Mouse (Mus musculus) hindbrain, embryonic 13.5 days (tissue): ENCODE measurements at regions not wholly inside any gene's neighbourhood (a gene's known extent, or its start where the extent isn't known, plus 50 kb on each side); places are given as distances from the start of the nearest gene placed in this dataset.

Experiments used
- ATAC-seq: fragments of 200-750 bp; cut with Nextera tagmentation; 2 replicates; pipeline ENCODE4 v1.8.0; 2017; ENCODE audit warnings: moderate TSS enrichment; ENCODE audit not compliant: low FRiP score
- H3K27ac ChIP-seq: fragments of 300-500 bp; sonication (generic); 2 replicates; pipeline ENCODE4 v1.5.1; 2015; ENCODE audit warnings: inconsistent platforms, mild to moderate bottlenecking, moderate library complexity
- H3K27me3 ChIP-seq: fragments of 300-500 bp; sonication (generic); 2 replicates; pipeline ENCODE4 v1.6.1; 2015; ENCODE audit warnings: mild to moderate bottlenecking, inconsistent platforms
- H3K36me3 ChIP-seq: fragments of 300-500 bp; sonication (generic); 2 replicates; pipeline ENCODE4 v1.6.1; 2015; ENCODE audit warnings: mild to moderate bottlenecking, inconsistent platforms
- H3K4me1 ChIP-seq: fragments of 300-500 bp; sonication (generic); replicated peaks from 2 replicates; pipeline ENCODE4 v1.6.1; 2015; ENCODE audit warnings: inconsistent platforms
- H3K4me2 ChIP-seq: fragments of 300-500 bp; sonication (generic); 2 replicates; pipeline ENCODE4 v1.6.1; 2015; ENCODE audit warnings: inconsistent platforms, mild to moderate bottlenecking, moderate library complexity
- H3K4me3 ChIP-seq: fragments of 300-500 bp; sonication (generic); 2 replicates; pipeline ENCODE4 v1.5.1; 2015; ENCODE audit warnings: mild to moderate bottlenecking, inconsistent platforms
- H3K9ac ChIP-seq: fragments of 300-500 bp; sonication (generic); 2 replicates; pipeline ENCODE4 v1.6.1; 2015; ENCODE audit warnings: mild to moderate bottlenecking, inconsistent platforms
- H3K9me3 ChIP-seq: fragments of 300-500 bp; sonication (generic); 2 replicates; pipeline ENCODE4 v1.6.1; 2016; ENCODE audit warnings: inconsistent platforms
- WGBS: fragments of 180-500 bp; shearing (Covaris S2); methylation state at CpG from one replicate; pipeline ENCODE4 v1.1.7; 2015; 5-methylcytosine and 5-hydroxymethylcytosine counted together

GRCm38 (mm10) chr15:5579559-5579958 lies 335.6 kb upstream of the Ptger4 start:
- 92% methylated on average over 2 of the region's 2 CpGs for WGBS
- H3K27ac ChIP-seq = no peak overlapping the region

GRCm38 (mm10) chr15:5580416-5580815 lies 336.4 kb upstream of the Ptger4 start:
- no peak overlapping the region for H3K4me2 ChIP-seq
- no peak for ATAC-seq
- no peaks in the 10 kb centered on the region for H3K36me3 ChIP-seq
- no peak overlapping the region for H3K4me3 ChIP-seq
- no peaks in the 10 kb centered on the region for H3K4me1 ChIP-seq
- no peaks in the 10 kb centered on the region for H3K9me3 ChIP-seq
- no peak overlapping the region for H3K27ac ChIP-seq
- no peak overlapping the region for H3K9ac ChIP-seq
- 92% methylated on average over 4 of the region's 4 CpGs for WGBS
- H3K27me3 ChIP-seq = no peaks in the 10 kb centered on the region

More at GRCm38 (mm10) chr15:5579559-5579958, 335.6 kb upstream of the Ptger4 start:
- no peaks in the 10 kb centered on the region for H3K27me3 ChIP-seq
- H3K4me3 ChIP-seq = no peak overlapping the region
- H3K9ac ChIP-seq = no peak overlapping the region
- H3K4me1 ChIP-seq = no peaks in the 10 kb centered on the region
- no peak overlapping the region for H3K4me2 ChIP-seq
- no peaks in the 10 kb centered on the region for H3K9me3 ChIP-seq
- ATAC-seq = no peak
- H3K36me3 ChIP-seq = no peaks in the 10 kb centered on the region

- H3K9me3 ChIP-seq = no peaks in the 10 kb centered on the region
- no peak overlapping the region for H3K4me2 ChIP-seq
- H3K4me3 ChIP-seq = no peak overlapping the region
- no peaks in the 10 kb centered on the region for H3K27me3 ChIP-seq
- H3K27ac ChIP-seq = no peak overlapping the region
- WGBS = 91% methylated on average over 2 of the region's 2 CpGs
- H3K9ac ChIP-seq = no peak overlapping the region
- no peak for ATAC-seq
- H3K36me3 ChIP-seq = no peaks in the 10 kb centered on the region
- H3K4me1 ChIP-seq = no peaks in the 10 kb centered on the region
Observed at GRCm38 (mm10) chr15:5584381-5584780, 340.4 kb upstream of the Ptger4 start.

- Histone ChIP-seq H3K4me1 (no peaks in the 10 kb centered on the region), H3K4me2 (no peak overlapping the region), H3K4me3 (no peak overlapping the region), H3K9me3 (no peaks in the 10 kb centered on the region), H3K36me3 (no peaks in the 10 kb centered on the region), H3K9ac (no peak overlapping the region), H3K27ac (no peak overlapping the region), H3K27me3 (no peaks in the 10 kb centered on the region)
- ATAC-seq = no peak
- WGBS = 62% methylated on average over 4 of the region's 4 CpGs
Observed at GRCm38 (mm10) chr15:5604732-5605266, 360.8 kb upstream of the Ptger4 start.

- H3K27ac ChIP-seq = no peak overlapping the region
- H3K9ac ChIP-seq = no peak overlapping the region
- ATAC-seq = no peak
- 83% methylated on average over 2 of the region's 2 CpGs for WGBS
- H3K4me3 ChIP-seq = no peak overlapping the region
- H3K9me3 ChIP-seq = no peaks in the 10 kb centered on the region
- no peaks in the 10 kb centered on the region for H3K27me3 ChIP-seq
- H3K36me3 ChIP-seq = no peaks in the 10 kb centered on the region
- H3K4me2 ChIP-seq = no peak overlapping the region
- H3K4me1 ChIP-seq = no peaks in the 10 kb centered on the region
Observed at GRCm38 (mm10) chr15:5607533-5607932, 363.5 kb upstream of the Ptger4 start.

GRCm38 (mm10) chr15:5623021-5623420 lies 379.0 kb upstream of the Ptger4 start:
- Histone ChIP-seq H3K27me3 (no peaks in the 10 kb centered on the region), H3K9me3 (no peaks in the 10 kb centered on the region), H3K4me3 (no peak overlapping the region), H3K36me3 (no peaks in the 10 kb centered on the region), H3K9ac (no peak overlapping the region), H3K27ac (no peak overlapping the region), H3K4me2 (no peak overlapping the region), H3K4me1 (no peaks in the 10 kb centered on the region)
- ATAC-seq = no peak
- WGBS = 82% methylated on average over 5 of the region's 5 CpGs

GRCm38 (mm10) chr15:5625367-5625766 lies 381.4 kb upstream of the Ptger4 start:
- Histone ChIP-seq H3K27me3 (no peaks in the 10 kb centered on the region), H3K4me3 (no peak overlapping the region), H3K9me3 (no peaks in the 10 kb centered on the region), H3K36me3 (no peaks in the 10 kb centered on the region), H3K9ac (no peak overlapping the region), H3K4me1 (no peaks in the 10 kb centered on the region), H3K4me2 (no peak overlapping the region), H3K27ac (no peak overlapping the region)
- no peak for ATAC-seq
- WGBS = 92% methylated on average over 2 of the region's 2 CpGs

GRCm38 (mm10) chr15:5646673-5647072 lies 402.7 kb upstream of the Ptger4 start:
- no peak overlapping the region for H3K9ac ChIP-seq
- ATAC-seq = no peak
- no peak overlapping the region for H3K4me2 ChIP-seq
- H3K4me1 ChIP-seq = no peaks in the 10 kb centered on the region
- no peaks in the 10 kb centered on the region for H3K27me3 ChIP-seq
- no peaks in the 10 kb centered on the region for H3K36me3 ChIP-seq
- WGBS = 73% methylated on average over 1 of the region's 1 CpGs
- no peak overlapping the region for H3K4me3 ChIP-seq
- no peak overlapping the region for H3K27ac ChIP-seq
- no peaks in the 10 kb centered on the region for H3K9me3 ChIP-seq

GRCm38 (mm10) chr15:5658796-5659195 lies 414.8 kb upstream of the Ptger4 start:
- ATAC-seq = no peak
- Histone ChIP-seq H3K36me3 (no peaks in the 10 kb centered on the region), H3K27ac (no peak overlapping the region), H3K27me3 (no peaks in the 10 kb centered on the region), H3K4me2 (no peak overlapping the region), H3K4me1 (no peaks in the 10 kb centered on the region), H3K9ac (no peak overlapping the region), H3K9me3 (no peaks in the 10 kb centered on the region), H3K4me3 (no peak overlapping the region)
- WGBS = 92% methylated on average over 6 of the region's 6 CpGs

GRCm38 (mm10) chr15:5660819-5661218 lies 416.8 kb upstream of the Ptger4 start:
- Histone ChIP-seq H3K9ac (no peak overlapping the region), H3K4me3 (no peak overlapping the region), H3K9me3 (no peaks in the 10 kb centered on the region), H3K36me3 (no peaks in the 10 kb centered on the region), H3K4me1 (no peaks in the 10 kb centered on the region), H3K4me2 (no peak overlapping the region), H3K27ac (no peak overlapping the region), H3K27me3 (no peaks in the 10 kb centered on the region)
- 70% methylated on average over 3 of the region's 3 CpGs for WGBS
- ATAC-seq = no peak

GRCm38 (mm10) chr15:5671781-5672180 lies 427.8 kb upstream of the Ptger4 start:
- Histone ChIP-seq H3K27ac (no peak overlapping the region), H3K4me1 (no peaks in the 10 kb centered on the region), H3K9ac (no peak overlapping the region), H3K9me3 (no peaks in the 10 kb centered on the region), H3K4me3 (no peak overlapping the region), H3K27me3 (no peaks in the 10 kb centered on the region), H3K4me2 (no peak overlapping the region), H3K36me3 (no peaks in the 10 kb centered on the region)
- ATAC-seq = no peak

- H3K4me1 ChIP-seq = no peaks in the 10 kb centered on the region
- no peaks in the 10 kb centered on the region for H3K36me3 ChIP-seq
- H3K9me3 ChIP-seq = no peaks in the 10 kb centered on the region
- H3K27ac ChIP-seq = no peak overlapping the region
- H3K27me3 ChIP-seq = no peaks in the 10 kb centered on the region
- no peak overlapping the region for H3K4me3 ChIP-seq
- WGBS = 90% methylated on average over 3 of the region's 3 CpGs
- no peak overlapping the region for H3K4me2 ChIP-seq
- no peak for ATAC-seq
- H3K9ac ChIP-seq = no peak overlapping the region
Observed at GRCm38 (mm10) chr15:5676704-5677103, 432.7 kb upstream of the Ptger4 start.

GRCm38 (mm10) chr15:5693810-5694209 lies 449.8 kb upstream of the Ptger4 start:
- Histone ChIP-seq H3K4me1 (no peaks in the 10 kb centered on the region), H3K4me2 (no peak overlapping the region), H3K27ac (no peak overlapping the region), H3K9ac (no peak overlapping the region), H3K4me3 (no peak overlapping the region), H3K9me3 (no peaks in the 10 kb centered on the region), H3K27me3 (no peaks in the 10 kb centered on the region), H3K36me3 (no peaks in the 10 kb centered on the region)
- WGBS = 90% methylated on average over 1 of the region's 1 CpGs
- no peak for ATAC-seq
